Mouse (Mus musculus): Measurements from ENCODE around the gene Cald1. TPM values are rescaled to one million over a fixed set of nuclear protein-coding genes. Genes with fewer than 3 reads are reported as not detected.

Gene Cald1
- polyA plus RNA-seq, 1 experiment from 2014 or later: 370 TPM

DNA sequence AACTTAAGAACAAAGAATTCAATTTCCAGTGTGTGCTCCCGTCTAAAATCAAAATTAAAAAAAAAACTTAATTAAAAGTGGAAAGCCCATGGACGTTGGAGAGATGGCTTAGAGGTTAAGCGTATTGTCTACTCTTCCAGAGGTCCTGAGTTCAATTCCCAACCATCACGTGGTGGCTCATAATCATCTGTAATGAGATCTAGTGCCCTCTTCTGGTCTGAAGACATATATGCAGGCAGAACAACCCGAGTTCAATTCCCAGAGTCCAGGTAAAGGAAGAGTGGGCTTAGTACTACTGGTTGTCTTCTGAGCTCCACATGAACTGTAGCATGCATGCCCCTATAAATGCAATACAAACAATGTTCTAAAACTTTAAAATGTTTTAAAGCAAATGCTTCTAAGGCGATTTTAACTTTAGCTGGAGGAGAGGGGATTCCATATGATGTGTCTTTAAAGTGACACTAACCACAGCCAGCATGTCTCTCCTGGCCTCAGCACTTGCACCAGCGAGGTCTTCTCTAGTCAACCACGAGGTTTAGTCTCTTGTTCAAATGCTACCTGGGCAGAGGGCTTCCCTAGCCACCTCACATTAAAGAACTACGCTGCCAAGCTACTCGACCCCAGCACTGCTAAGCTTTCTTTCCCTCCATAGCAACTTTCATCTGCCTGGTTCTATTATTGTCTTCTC lies 179.8 kb downstream of the Cald1 start:
- Histone ChIP-seq H3K4me3 (no peak overlapping the region), H3K36me3 (peaks cover 12% of the 10 kb centered on the region; the same call in 1 of the 2 replicates), H3K9me3 (no peaks in the 10 kb centered on the region), H3K9ac (no peak overlapping the region), H3K4me2 (replicated peaks) (no peak overlapping the region), H3K4me1 (no peaks in the 10 kb centered on the region), H3K27ac (no peak overlapping the region), H3K27me3 (no peaks in the 10 kb centered on the region)
- ATAC-seq (ENCODE audit: insufficient number of reproducible peaks, insufficient read depth, low FRiP score, low TSS enrichment): no peak
- 71% methylated on average over 10 of the region's 10 CpGs for WGBS

DNA sequence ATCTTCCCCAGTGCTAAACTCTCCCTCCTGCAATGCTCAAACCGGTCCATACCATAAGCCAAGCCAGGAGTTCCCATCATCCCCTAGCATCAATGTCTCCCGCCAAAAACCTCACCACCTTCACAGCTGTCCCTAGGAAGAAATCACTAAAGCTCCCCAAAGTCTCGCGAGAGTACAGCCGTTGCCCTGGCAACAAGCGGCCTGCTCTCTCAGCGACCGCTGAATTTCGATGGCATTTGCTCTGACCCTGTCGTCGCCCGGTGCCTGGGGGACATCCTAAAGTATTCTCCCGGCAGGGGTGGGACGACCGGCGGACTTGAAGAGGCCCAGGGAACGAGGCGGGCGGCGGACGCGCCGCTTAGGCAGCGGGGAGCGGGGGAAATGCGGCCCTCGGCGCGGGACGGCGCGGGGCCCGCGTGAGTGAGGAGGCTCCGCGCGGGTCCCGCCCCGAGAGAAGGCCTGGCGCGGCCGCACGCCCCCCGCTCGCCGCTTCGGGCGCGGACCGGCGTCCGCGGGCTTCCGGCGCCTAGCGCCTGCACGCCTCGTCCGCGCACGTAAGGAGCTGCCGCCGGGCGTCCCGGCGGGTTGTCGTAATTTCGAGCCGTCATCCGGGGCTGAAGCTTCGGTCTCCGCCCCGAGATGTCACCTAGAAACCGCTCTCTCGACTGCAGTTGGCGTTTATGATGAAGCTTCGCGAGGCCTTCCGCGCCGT lies 182.1 kb downstream of the Cald1 start, which contains the start of gene Agbl3:
Agbl3 (plus strand) TSS at position 202 of the 712 bp plus-strand sequence.
- under 1% methylated on average over 81 of the region's 81 CpGs for WGBS
- H3K9me3 ChIP-seq: no peaks in the 10 kb centered on the region
- ATAC-seq (ENCODE audit: insufficient number of reproducible peaks, insufficient read depth, low FRiP score, low TSS enrichment): peak; percentile 85
- H3K4me3 ChIP-seq: peak within 1 kb of the TSS; percentile 67
- H3K36me3 ChIP-seq: 0 out of 2 replicates have a peak, but pooled peaks cover 6% of the 10 kb centered on the region
- no peaks in the 10 kb centered on the region for H3K4me1 ChIP-seq
- no peaks in the 10 kb centered on the region for H3K27me3 ChIP-seq
- H3K4me2 ChIP-seq (replicated peaks): peak within 1 kb of the TSS; percentile 73
- peak within 1 kb of the TSS; percentile 89 for H3K9ac ChIP-seq
- H3K27ac ChIP-seq: peak within 1 kb of the TSS; percentile 96

DNA sequence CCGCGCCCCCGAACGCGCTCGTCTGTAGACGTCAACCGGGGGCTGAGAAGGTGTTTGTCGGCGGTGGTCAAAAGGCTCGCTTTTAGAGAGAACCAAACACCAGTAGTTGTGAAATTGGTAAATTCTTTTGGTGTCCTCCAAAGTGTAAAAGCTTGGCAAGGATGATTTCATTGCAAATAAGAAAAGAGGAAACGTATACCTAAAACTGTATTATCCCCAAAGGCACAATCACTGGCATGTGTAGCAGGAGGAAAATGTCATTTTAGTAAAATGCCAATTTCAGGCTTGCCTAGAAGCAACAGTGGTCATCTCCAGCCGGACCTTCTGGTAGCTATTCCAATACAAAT lies 182.6 kb downstream of the Cald1 start:
- ATAC-seq (ENCODE audit: insufficient number of reproducible peaks, insufficient read depth, low FRiP score, low TSS enrichment): no peak
- Histone ChIP-seq H3K4me3 (peak overlapping the region; percentile 67), H3K27ac (peak overlapping the region; percentile 96), H3K36me3 (0 out of 2 replicates have a peak, but pooled peaks cover under 1% of the 10 kb centered on the region), H3K27me3 (no peaks in the 10 kb centered on the region), H3K9ac (peak overlapping the region; percentile 89), H3K4me2 (replicated peaks) (peak overlapping the region; percentile 73), H3K4me1 (no peaks in the 10 kb centered on the region), H3K9me3 (no peaks in the 10 kb centered on the region)
- 4% methylated on average over 13 of the region's 13 CpGs for WGBS

DNA sequence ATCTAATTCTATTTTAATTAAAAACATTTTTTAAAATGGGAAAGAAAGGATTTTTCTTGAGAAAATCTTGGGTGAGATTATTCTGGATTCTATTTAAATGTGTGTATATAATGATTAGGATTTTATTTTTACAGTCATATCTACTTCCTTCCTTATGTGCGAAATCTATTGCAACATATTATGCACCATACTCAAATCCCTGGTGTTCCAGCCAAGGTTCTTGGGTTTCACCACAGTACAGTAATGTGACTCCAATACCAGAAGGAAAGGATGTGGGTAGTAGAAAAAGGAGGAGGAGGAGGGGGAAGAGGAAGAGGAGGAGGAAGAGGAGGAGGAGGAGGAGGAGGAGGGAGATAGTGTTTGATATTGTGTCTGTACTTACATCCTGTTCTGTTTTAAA lies 184.2 kb downstream of the Cald1 start:
- Histone ChIP-seq H3K36me3 (no peaks in the 10 kb centered on the region), H3K4me2 (replicated peaks) (no peak overlapping the region), H3K4me3 (no peak overlapping the region), H3K9ac (no peak overlapping the region), H3K4me1 (no peaks in the 10 kb centered on the region), H3K27me3 (no peaks in the 10 kb centered on the region), H3K27ac (no peak overlapping the region), H3K9me3 (no peaks in the 10 kb centered on the region)
- 76% methylated on average over 1 of the region's 1 CpGs for WGBS
- no peak for ATAC-seq (ENCODE audit: insufficient number of reproducible peaks, insufficient read depth, low FRiP score, low TSS enrichment)

DNA sequence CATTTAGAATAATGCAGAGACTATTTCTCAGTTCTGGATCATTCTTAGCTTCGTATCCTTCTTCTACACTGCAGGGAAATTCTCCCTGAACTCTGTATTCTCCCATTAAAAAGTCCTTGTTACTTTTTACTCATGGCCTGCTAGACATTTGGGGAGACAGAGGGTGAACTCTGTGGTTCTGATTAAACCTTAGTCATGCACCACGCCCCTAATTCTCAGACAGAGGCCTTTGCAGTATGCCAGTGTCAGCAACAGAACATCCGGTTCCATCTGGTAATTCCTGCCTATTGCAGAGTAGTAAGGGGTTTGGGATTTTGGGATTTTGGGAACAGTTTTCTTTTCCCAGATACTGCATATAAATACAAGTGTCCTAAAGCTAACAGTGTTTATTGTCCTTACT lies 198.6 kb downstream of the Cald1 start:
- WGBS: 70% methylated on average over 3 of the region's 3 CpGs
- Histone ChIP-seq H3K27me3 (no peaks in the 10 kb centered on the region), H3K4me3 (no peak overlapping the region), H3K4me1 (no peaks in the 10 kb centered on the region), H3K4me2 (replicated peaks) (no peak overlapping the region), H3K36me3 (no peaks in the 10 kb centered on the region), H3K27ac (no peak overlapping the region), H3K9me3 (no peaks in the 10 kb centered on the region), H3K9ac (no peak overlapping the region)
- no peak for ATAC-seq (ENCODE audit: insufficient number of reproducible peaks, insufficient read depth, low FRiP score, low TSS enrichment)

DNA sequence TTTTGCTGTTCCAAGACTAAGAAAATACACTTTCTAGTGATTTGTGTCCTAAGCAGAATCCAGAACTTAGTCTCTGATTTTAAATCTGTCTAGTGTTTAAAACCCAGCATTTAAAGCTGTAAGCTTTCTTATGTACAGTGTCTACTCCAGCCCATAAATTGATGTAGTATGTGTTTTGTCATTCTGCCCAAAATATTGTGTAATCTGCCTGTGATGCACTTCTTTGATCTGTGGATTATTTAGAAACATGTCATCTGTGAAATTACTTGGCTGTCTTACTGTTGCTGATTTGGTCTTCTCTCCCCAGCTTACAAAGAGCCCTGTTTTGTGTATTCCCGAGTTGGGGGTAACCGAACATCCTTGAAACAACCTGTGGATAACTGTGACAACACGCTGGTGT lies 199.6 kb downstream of the Cald1 start:
- no peaks in the 10 kb centered on the region for H3K27me3 ChIP-seq
- H3K36me3 ChIP-seq: no peaks in the 10 kb centered on the region
- H3K9ac ChIP-seq: no peak overlapping the region
- ATAC-seq (ENCODE audit: insufficient number of reproducible peaks, insufficient read depth, low FRiP score, low TSS enrichment): no peak
- H3K4me2 ChIP-seq (replicated peaks): no peak overlapping the region
- 68% methylated on average over 3 of the region's 3 CpGs for WGBS
- H3K4me1 ChIP-seq: no peaks in the 10 kb centered on the region
- no peak overlapping the region for H3K4me3 ChIP-seq
- no peak overlapping the region for H3K27ac ChIP-seq
- H3K9me3 ChIP-seq: no peaks in the 10 kb centered on the region

DNA sequence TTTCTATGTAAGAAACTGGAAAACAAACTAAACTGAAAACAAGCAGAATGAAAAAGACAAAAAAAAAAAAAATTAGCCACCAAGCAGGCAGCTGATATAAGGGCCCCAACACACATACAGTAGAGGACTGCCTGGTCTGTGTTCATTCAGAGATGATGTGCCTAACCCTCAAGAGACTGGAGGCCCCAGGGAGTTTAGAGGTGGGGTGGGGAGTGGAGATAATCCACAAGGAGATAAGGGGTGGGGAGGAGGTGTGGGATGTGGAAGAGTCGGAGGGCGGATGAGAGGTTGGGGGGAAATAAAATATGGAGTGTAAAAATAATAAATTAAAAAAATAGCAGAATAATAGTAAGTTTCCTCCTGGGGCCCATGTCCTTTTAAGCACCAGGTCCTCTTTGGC lies 207.3 kb downstream of the Cald1 start:
- no peak overlapping the region for H3K27ac ChIP-seq
- H3K4me3 ChIP-seq: no peak overlapping the region
- H3K9me3 ChIP-seq: no peaks in the 10 kb centered on the region
- H3K4me2 ChIP-seq (replicated peaks): no peak overlapping the region
- no peaks in the 10 kb centered on the region for H3K36me3 ChIP-seq
- WGBS: 80% methylated on average over 2 of the region's 2 CpGs
- H3K27me3 ChIP-seq: no peaks in the 10 kb centered on the region
- no peaks in the 10 kb centered on the region for H3K4me1 ChIP-seq
- no peak for ATAC-seq (ENCODE audit: insufficient number of reproducible peaks, insufficient read depth, low FRiP score, low TSS enrichment)
- H3K9ac ChIP-seq: no peak overlapping the region

DNA sequence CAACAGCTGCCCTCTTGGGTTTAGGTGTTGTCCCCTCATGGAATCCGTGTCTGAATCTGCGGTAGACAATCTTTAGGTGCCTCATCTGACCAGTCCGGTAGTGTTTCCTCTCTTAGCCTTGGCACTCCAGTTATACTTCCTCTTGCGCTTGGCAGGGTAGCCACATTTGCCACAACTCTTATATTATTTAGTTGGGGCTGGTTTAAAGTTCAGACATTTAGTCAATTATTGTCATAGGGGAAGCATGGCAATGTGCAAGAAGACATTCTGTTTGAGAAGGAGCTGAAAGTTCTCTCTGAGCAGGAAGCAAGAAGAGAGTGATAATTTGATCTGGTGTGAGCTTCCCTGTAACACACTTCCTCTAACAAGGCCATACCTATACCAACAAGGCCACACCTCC lies 212.4 kb downstream of the Cald1 start:
- WGBS: 92% methylated on average over 4 of the region's 4 CpGs

DNA sequence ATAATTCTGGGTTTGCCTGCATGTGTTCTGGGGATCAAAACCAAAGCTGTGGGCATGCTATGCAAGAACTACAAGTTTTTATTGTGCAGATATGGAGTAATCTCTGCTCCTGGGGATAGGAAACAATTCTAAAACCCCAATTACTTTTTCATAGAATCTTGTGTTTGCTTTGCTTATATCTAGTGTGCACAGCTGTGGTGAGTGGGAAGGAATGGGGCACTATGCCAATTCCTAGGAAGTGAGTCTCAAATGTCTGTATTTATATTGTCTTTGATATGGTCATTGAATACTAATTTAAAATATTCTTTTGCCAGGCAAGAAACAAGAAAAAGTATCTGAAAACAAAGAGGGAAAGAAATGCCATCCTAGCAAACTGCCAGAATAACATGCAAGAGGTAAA lies 226.1 kb downstream of the Cald1 start:
- ATAC-seq (ENCODE audit: insufficient number of reproducible peaks, insufficient read depth, low FRiP score, low TSS enrichment): no peak
- no peaks in the 10 kb centered on the region for H3K9me3 ChIP-seq
- no peak overlapping the region for H3K9ac ChIP-seq

More for the DNA sequence above, 212.4 kb downstream of the Cald1 start:
- Histone ChIP-seq H3K4me3 (no peak overlapping the region), H3K9ac (no peak overlapping the region), H3K36me3 (no peaks in the 10 kb centered on the region), H3K4me1 (no peaks in the 10 kb centered on the region), H3K9me3 (no peaks in the 10 kb centered on the region), H3K27me3 (no peaks in the 10 kb centered on the region), H3K27ac (no peak overlapping the region), H3K4me2 (replicated peaks) (no peak overlapping the region)
- no peak for ATAC-seq (ENCODE audit: insufficient number of reproducible peaks, insufficient read depth, low FRiP score, low TSS enrichment)

More for the DNA sequence above, 226.1 kb downstream of the Cald1 start:
- Histone ChIP-seq H3K27ac (no peak overlapping the region), H3K27me3 (no peaks in the 10 kb centered on the region), H3K4me1 (no peaks in the 10 kb centered on the region), H3K4me2 (replicated peaks) (no peak overlapping the region), H3K4me3 (no peak overlapping the region), H3K36me3 (no peaks in the 10 kb centered on the region)

Other genes starting within 250 kb of the Cald1 start
- 17.9 and 18.3 TPM in 2 replicates for gene Akr1b8, start 244.4 kb upstream of the Cald1 start, polyA plus RNA-seq (2016; fragmentation: Nextera tagmentation; extraction: Ambion mirVana)
- 14.7 and 16.4 TPM in 2 replicates for gene Akr1b10, start 214.3 kb upstream of the Cald1 start, polyA plus RNA-seq (2016; fragmentation: Nextera tagmentation; extraction: Ambion mirVana)
- gene Akr1b7, start 186.2 kb upstream of the Cald1 start, polyA plus RNA-seq (2016; fragmentation: Nextera tagmentation; extraction: Ambion mirVana): not detected in 2 replicates
- gene Bpgm, start 122.3 kb upstream of the Cald1 start, polyA plus RNA-seq (2016; fragmentation: Nextera tagmentation; extraction: Ambion mirVana): 49.2 and 55.1 TPM in 2 replicates
- 9.4 and 9.8 TPM in 2 replicates for gene Agbl3, start 181.9 kb downstream of the Cald1 start, polyA plus RNA-seq (2016; fragmentation: Nextera tagmentation; extraction: Ambion mirVana)